Mouse (Mus musculus) C2C12 (cell line): ENCODE data around the gene Usp39. TPM values are rescaled to one million over a fixed set of nuclear protein-coding genes. Genes with fewer than 3 reads are reported as not detected.

Experiments used
- H3K27me3 ChIP-seq: one replicate; pipeline ENCODE4 v1.6.1; 2011; ENCODE audit not compliant: control insufficient read depth, insufficient read depth, insufficient read length
- H3K36me3 ChIP-seq: one replicate; pipeline ENCODE4 v1.6.1; 2011; ENCODE audit not compliant: control insufficient read depth, insufficient read depth
- H3K4me3 ChIP-seq: one replicate; pipeline ENCODE4 v1.5.1; 2011; ENCODE audit warnings: mild to moderate bottlenecking, control low read depth; ENCODE audit not compliant: poor library complexity, insufficient read depth, severe bottlenecking
- H3K79me2 ChIP-seq: one replicate; pipeline ENCODE4 v1.6.1; 2011; ENCODE audit not compliant: control insufficient read depth, insufficient read depth
- H3K79me3 ChIP-seq: one replicate; pipeline ENCODE4 v1.6.1; 2011; ENCODE audit warnings: low read depth, control low read depth
- H3ac ChIP-seq: one replicate; pipeline ENCODE3; 2011; ENCODE audit warnings: low read depth; ENCODE audit not compliant: control insufficient read depth, insufficient read length
- CEBPB ChIP-seq: IDR thresholded peaks from one replicate; pipeline ENCODE4 v1.6.1; 2011; ENCODE audit warnings: low read depth, mild to moderate bottlenecking, control low read depth, moderate library complexity
- CTCF ChIP-seq: IDR thresholded peaks from one replicate; pipeline ENCODE4 v1.5.1; 2011; ENCODE audit not compliant: control insufficient read depth, insufficient read depth, insufficient read length
- FOSL1 ChIP-seq: IDR thresholded peaks from one replicate; pipeline ENCODE4 v1.8.0; 2011; ENCODE audit warnings: mild to moderate bottlenecking, low read length; ENCODE audit not compliant: poor library complexity, insufficient read depth, severe bottlenecking
- MAX ChIP-seq: IDR thresholded peaks from one replicate; pipeline ENCODE4 v1.6.1; 2011; ENCODE audit warnings: mild to moderate bottlenecking, control low read depth
- MYOD1 ChIP-seq: IDR thresholded peaks from one replicate; pipeline ENCODE4 v1.6.1; 2011; ENCODE audit warnings: low read depth; ENCODE audit not compliant: control insufficient read depth, insufficient read length
- MYOG ChIP-seq: IDR thresholded peaks from one replicate; pipeline ENCODE4 v1.6.1; 2011; ENCODE audit not compliant: control insufficient read depth, insufficient read length; ENCODE audit errors: extremely low read depth
- USF1 ChIP-seq: IDR thresholded peaks from one replicate; pipeline ENCODE4 v1.6.1; 2011; ENCODE audit warnings: low read depth, mild to moderate bottlenecking, control low read depth, moderate library complexity
- polyA plus RNA-seq: library from polyadenylated mRNA; unstranded; fragments of >200 nt; fragmentation: generic; extraction: Trizol; gene quantifications from one replicate; pipeline ENCODE4 v1.2.1, GENCODE M21; 2012; ENCODE audit warnings: missing spikeins

The Usp39 gene
- polyA plus RNA-seq, 1 experiment: 67.4 TPM

DNA sequence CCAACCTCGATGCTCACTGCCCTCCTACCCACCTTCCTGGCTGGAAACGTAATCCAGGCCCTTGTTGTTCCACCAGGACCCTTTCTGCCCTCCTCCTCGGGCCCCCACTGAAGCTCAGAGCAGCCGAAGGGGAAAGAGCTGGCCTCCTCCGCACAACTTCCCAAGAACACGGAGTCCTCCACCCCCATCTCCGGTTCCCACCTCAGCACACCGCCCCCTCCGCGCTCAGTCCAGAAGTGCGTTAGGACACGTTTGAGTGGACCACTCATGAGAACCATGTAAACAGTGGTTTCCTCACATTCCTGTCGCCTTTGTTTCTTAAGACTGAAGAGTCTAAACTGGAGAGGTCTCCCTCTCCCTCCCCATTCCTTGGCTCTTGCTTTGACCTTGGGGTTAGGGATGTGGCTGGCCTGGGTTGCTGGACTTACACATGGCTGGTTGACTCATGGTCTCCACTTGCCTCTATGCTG lies 68.0 kb downstream of the Usp39 start:
- TF ChIP-seq MYOD1 (no peak), MAX (peak; percentile 24)
- H3K79me3 ChIP-seq: no peaks in the 10 kb centered on the region

DNA sequence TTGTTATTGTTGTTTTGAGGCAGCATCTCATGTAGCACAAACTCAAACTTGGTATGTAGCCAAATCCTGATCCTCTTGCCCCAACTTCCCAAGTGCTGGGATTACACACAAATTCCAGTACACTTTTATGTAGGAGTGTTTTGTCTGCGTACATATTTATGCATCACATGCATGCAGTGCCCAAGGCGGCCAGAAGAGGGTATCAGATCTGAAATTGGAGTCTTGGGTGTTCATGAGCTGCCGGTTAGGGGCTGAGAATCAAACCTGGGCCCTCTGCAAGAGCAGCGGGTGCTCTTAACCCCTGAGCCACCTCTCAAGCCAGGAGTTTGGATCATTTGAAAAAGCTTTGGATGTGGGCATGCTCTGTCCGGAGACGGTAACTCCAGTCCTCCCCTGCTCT lies 68.8 kb downstream of the Usp39 start:
- Histone ChIP-seq H3K79me3 (no peaks in the 10 kb centered on the region), H3K79me2 (no peaks in the 10 kb centered on the region), H3ac (no peak overlapping the region), H3K36me3 (no peaks in the 10 kb centered on the region), H3K27me3 (no peaks in the 10 kb centered on the region), H3K4me3 (no peak overlapping the region)
- TF ChIP-seq CTCF (no peak), CEBPB (no peak), FOSL1 (no peak), MYOD1 (no peak), USF1 (no peak), MYOG (no peak), MAX (no peak)

More for the DNA sequence above, 68.0 kb downstream of the Usp39 start:
- no peaks in the 10 kb centered on the region for H3K27me3 ChIP-seq
- H3K36me3 ChIP-seq: no peaks in the 10 kb centered on the region
- no peak overlapping the region for H3ac ChIP-seq
- H3K79me2 ChIP-seq: no peaks in the 10 kb centered on the region
- no peak overlapping the region for H3K4me3 ChIP-seq

DNA sequence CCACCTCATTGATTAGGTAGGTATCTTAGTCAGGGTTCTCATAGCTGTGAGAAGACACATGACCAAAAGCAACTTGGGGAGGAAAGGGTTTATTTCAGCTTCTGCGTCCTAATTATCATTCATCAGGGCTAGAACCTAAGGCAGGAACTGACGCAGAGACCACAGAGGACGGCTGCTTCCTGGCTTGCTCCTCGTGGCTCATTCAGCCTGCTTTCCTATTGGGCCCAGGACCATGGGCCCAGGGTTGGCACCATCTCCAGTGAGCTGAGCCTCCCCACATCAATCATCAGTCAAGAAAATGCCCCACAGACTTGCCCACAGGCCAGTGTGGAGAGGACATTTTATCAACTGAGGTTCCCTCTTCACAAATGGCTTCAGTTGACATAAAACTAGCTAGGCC lies 69.5 kb downstream of the Usp39 start:
- Histone ChIP-seq H3K79me3 (no peaks in the 10 kb centered on the region), H3K36me3 (no peaks in the 10 kb centered on the region), H3K4me3 (no peak overlapping the region), H3K79me2 (no peaks in the 10 kb centered on the region), H3ac (no peak overlapping the region), H3K27me3 (no peaks in the 10 kb centered on the region)
- TF ChIP-seq USF1 (no peak), CTCF (no peak), CEBPB (no peak), MYOG (no peak), MAX (no peak), MYOD1 (no peak), FOSL1 (no peak)

DNA sequence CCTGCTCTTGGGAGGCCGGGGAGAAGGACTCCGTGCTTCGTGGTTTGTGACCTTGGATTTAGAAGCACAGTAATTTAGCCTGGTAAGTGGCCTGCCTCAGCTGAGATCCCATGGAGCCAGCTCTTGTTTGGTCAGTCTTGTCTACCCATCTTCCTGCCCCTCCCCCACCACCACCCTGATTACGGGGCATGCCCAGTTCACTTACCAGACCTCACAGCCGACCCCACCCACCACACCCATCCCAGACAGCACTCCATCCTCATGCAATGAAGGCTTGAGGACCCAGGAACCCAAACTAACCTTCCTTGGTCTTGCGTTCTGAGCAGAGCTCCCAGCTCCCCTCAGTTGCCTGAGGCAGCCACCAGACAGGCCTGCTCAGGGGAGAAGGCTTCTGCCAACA lies 71.8 kb downstream of the Usp39 start:
- H3K4me3 ChIP-seq: no peak overlapping the region

DNA sequence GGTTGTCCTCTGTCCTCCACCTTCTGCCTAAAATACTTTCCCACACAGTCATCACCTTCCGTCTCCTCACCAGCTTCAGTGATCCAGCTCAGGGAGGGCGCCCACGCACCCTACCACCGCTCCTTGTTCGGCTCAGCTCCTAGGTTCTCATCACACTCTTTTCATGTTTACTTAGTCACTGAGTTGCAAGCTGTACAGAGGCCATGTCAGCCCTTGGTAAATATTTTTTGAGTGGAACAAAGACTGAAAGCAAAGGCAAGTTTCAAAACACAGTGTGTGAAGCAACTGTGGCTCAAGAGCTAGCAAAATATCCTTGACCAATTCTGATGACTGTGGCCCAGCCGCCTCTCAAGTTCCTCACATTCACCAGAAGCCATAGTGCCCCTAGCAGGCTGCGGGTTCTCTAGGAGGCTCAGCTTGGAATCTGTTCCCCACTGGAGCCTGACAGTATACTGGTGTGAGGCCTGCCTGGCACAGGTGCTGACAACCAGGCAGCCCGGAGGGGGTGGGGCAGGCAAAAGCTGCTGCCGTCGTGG lies 72.8 kb downstream of the Usp39 start:
- Histone ChIP-seq H3ac (no peak overlapping the region), H3K79me2 (no peaks in the 10 kb centered on the region), H3K4me3 (no peak overlapping the region), H3K79me3 (no peaks in the 10 kb centered on the region), H3K27me3 (no peaks in the 10 kb centered on the region), H3K36me3 (no peaks in the 10 kb centered on the region)
- no peak for TF ChIP-seq MYOD1
- TF ChIP-seq MYOG: no peak
- no peak for TF ChIP-seq FOSL1
- no peak for TF ChIP-seq USF1
- TF ChIP-seq CEBPB: no peak
- TF ChIP-seq MAX: no peak
- TF ChIP-seq CTCF: no peak

More for the DNA sequence above, 71.8 kb downstream of the Usp39 start:
- no peaks in the 10 kb centered on the region for H3K79me3 ChIP-seq
- TF ChIP-seq MAX: no peak
- no peak overlapping the region for H3ac ChIP-seq
- H3K27me3 ChIP-seq: no peaks in the 10 kb centered on the region
- no peaks in the 10 kb centered on the region for H3K79me2 ChIP-seq
- no peaks in the 10 kb centered on the region for H3K36me3 ChIP-seq

DNA sequence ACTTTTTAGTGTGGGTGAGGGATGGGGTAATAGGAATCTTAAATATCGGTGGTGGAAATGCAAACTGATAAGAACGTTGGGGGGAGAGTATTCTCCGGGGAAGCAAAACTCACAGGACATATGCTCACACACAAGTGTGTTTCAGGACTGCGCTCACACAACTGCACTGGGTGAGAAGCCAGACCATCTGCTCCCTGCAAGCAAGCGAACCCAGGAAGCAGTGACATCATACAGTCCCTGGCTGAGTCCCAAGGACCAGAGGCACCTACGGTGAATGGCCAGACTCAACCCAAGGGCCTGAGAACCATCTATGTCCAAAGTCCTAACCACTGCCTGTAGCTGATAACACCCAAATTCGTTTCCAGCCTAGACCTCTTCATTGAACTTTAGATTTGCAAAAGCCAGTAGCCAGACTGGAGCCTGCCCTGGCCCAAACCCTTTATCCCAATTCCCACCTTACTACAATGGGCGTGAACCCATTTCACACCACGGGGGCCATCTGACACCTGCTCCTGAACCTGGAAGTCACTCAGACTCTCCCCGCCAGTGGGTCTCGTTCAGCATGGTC lies 73.9 kb downstream of the Usp39 start:
- TF ChIP-seq CEBPB: no peak
- TF ChIP-seq FOSL1: no peak
- TF ChIP-seq MAX: no peak
- no peak for TF ChIP-seq USF1
- no peak for TF ChIP-seq MYOD1
- TF ChIP-seq MYOG: no peak
- no peak for TF ChIP-seq CTCF
- Histone ChIP-seq H3K36me3 (no peaks in the 10 kb centered on the region), H3K27me3 (no peaks in the 10 kb centered on the region), H3K79me2 (no peaks in the 10 kb centered on the region), H3K79me3 (no peaks in the 10 kb centered on the region), H3ac (no peak overlapping the region), H3K4me3 (no peak overlapping the region)
